ENCODE assay signal across 10 mouse cellular contexts in genomic region chr12:80023107-80024078, GRCm38 (mm10).
DNase-seq lines count a peak whose midpoint lies in the region; ATAC-seq and TF ChIP-seq lines count a peak whose summit lies in the region.
"Had no signal": no experiment of that assay in that cellular context is flagged by ENCODE, and none has a peak within 500 bp of the region (broad histone marks: within the 10 kb centered on the region; RNA-seq: fewer than 3 reads in every experiment).

No protein-coding gene starts in this region.

- H3K4me1 ChIP-seq in heart, embryonic 11.5 days (ENCODE audit: control insufficient read depth, insufficient read depth, low read length): peaks cover 31% of the 10 kb centered on the region
- peaks cover 49% of the 10 kb centered on the region for H3K4me1 ChIP-seq in forebrain, embryonic 12.5 days
- H3K4me1 ChIP-seq in intestine, embryonic 16.5 days (ENCODE audit: control insufficient read depth, insufficient read depth, low read length): peaks cover 16% of the 10 kb centered on the region
- peaks cover 10% of the 10 kb centered on the region; the same call in 1 of the 2 replicates for H3K4me1 ChIP-seq in midbrain, postnatal 0 days (ENCODE audit: insufficient read depth, low read length)

- WGBS in heart, embryonic 11.5 days (ENCODE audit: insufficient replicate concordance): 16% methylated on average over 18 of the region's 18 CpGs
- WGBS in forebrain, embryonic 12.5 days: 6% methylated on average over 18 of the region's 18 CpGs
- 33% methylated on average over 18 of the region's 18 CpGs for WGBS in intestine, embryonic 16.5 days
- 18% methylated on average over 18 of the region's 18 CpGs for WGBS in midbrain, postnatal 0 days

- no peaks in the 10 kb centered on the region for H3K36me3 ChIP-seq in heart, embryonic 11.5 days (ENCODE audit: control insufficient read depth, insufficient read depth, low read length)
- H3K36me3 ChIP-seq in forebrain, embryonic 12.5 days (replicated peaks): no peaks in the 10 kb centered on the region
- H3K36me3 ChIP-seq in intestine, embryonic 16.5 days (ENCODE audit: control insufficient read depth, insufficient read depth, low read length): no peaks in the 10 kb centered on the region
- no peaks in the 10 kb centered on the region for H3K36me3 ChIP-seq in midbrain, postnatal 0 days (ENCODE audit: insufficient read depth, low read length)

- no peaks in the 10 kb centered on the region for H3K9me3 ChIP-seq in heart, embryonic 11.5 days (replicated peaks; ENCODE audit: control insufficient read depth, low read length)
- H3K9me3 ChIP-seq in forebrain, embryonic 12.5 days: no peaks in the 10 kb centered on the region
- 0 out of 2 replicates have a peak, but pooled peaks cover 4% of the 10 kb centered on the region for H3K9me3 ChIP-seq in intestine, embryonic 16.5 days (ENCODE audit: control insufficient read depth, low read length)
- H3K9me3 ChIP-seq in midbrain, postnatal 0 days (ENCODE audit: low read length): no peaks in the 10 kb centered on the region

- no peak for TF ChIP-seq CTCF in midbrain, postnatal 0 days (IDR thresholded peaks at IDR 0.05)

- H3K27me3 ChIP-seq in heart, embryonic 11.5 days (ENCODE audit: control insufficient read depth, insufficient read depth, low read length): no peaks in the 10 kb centered on the region
- H3K27me3 ChIP-seq in forebrain, embryonic 12.5 days: peaks cover 3% of the 10 kb centered on the region; the same call in 1 of the 2 replicates
- no peaks in the 10 kb centered on the region for H3K27me3 ChIP-seq in intestine, embryonic 16.5 days (replicated peaks; ENCODE audit: control insufficient read depth, insufficient read depth, low read length)
- H3K27me3 ChIP-seq in midbrain, postnatal 0 days (ENCODE audit: insufficient read depth, low read length): no peaks in the 10 kb centered on the region

- peak overlapping the region; percentile 3; the same call in 1 of the 2 replicates for H3K27ac ChIP-seq in heart, embryonic 11.5 days (ENCODE audit: low read depth, low read length)
- H3K27ac ChIP-seq in forebrain, embryonic 12.5 days: peak overlapping the region; percentile 92
- H3K27ac ChIP-seq in intestine, embryonic 16.5 days (ENCODE audit: low read length): peak overlapping the region; percentile 40; the same call in 1 of the 2 replicates
- no peak overlapping the region for H3K27ac ChIP-seq in midbrain, postnatal 0 days (ENCODE audit: low read depth, low read length)
- H3K27ac ChIP-seq: macrophage had no signal

- peak overlapping the region; percentile 17; the same call in 1 of the 2 replicates for H3K9ac ChIP-seq in heart, embryonic 11.5 days (ENCODE audit: low read depth, low read length)
- 0 out of 2 replicates have a peak overlapping the region, but pooled peaks have one; percentile 34 for H3K9ac ChIP-seq in forebrain, embryonic 12.5 days
- H3K9ac ChIP-seq in intestine, embryonic 16.5 days (ENCODE audit: low read depth, low read length): peak overlapping the region; percentile 50
- H3K9ac ChIP-seq in midbrain, postnatal 0 days (replicated peaks; ENCODE audit: low read length, poor library complexity, severe bottlenecking): no peak overlapping the region

- peak overlapping the region; percentile 45 for H3K4me2 ChIP-seq in heart, embryonic 11.5 days
- peak overlapping the region; percentile 50 for H3K4me2 ChIP-seq in forebrain, embryonic 12.5 days
- no peak overlapping the region for H3K4me2 ChIP-seq in intestine, embryonic 16.5 days (ENCODE audit: low read depth, low read length)
- H3K4me2 ChIP-seq in midbrain, postnatal 0 days (ENCODE audit: low read depth, low read length, poor library complexity, severe bottlenecking): peak overlapping the region; percentile 32; the same call in 1 of the 2 replicates

- DNase-seq in heart, postnatal 25 days (ENCODE audit: low spot score): no peak
- no peak for DNase-seq in midbrain, postnatal 0 days (ENCODE audit: low spot score)
- DNase-seq in cerebellum, postnatal 10 days: no peak
- no peak for DNase-seq in right cerebral cortex, postnatal 14 days
- DNase-seq in ovary, postnatal 10 days (ENCODE audit: low spot score): no peak
- DNase-seq: thymus, adult 18-20 months had no signal

- ATAC-seq in heart, embryonic 11.5 days (replicated peaks; ENCODE audit: insufficient number of reproducible peaks, low FRiP score, low TSS enrichment): no peak
- ATAC-seq in forebrain, embryonic 12.5 days (ENCODE audit: low FRiP score): peak; percentile 89
- ATAC-seq in intestine, embryonic 16.5 days: peak; percentile 30; the same call in 1 of the 2 replicates
- no peak for ATAC-seq in midbrain, postnatal 0 days (ENCODE audit: low FRiP score)

- intact Hi-C loops in heart, postnatal 25 days (cut with DNase I): no loop called here

- no peak overlapping the region for H3K4me3 ChIP-seq in heart, embryonic 11.5 days (ENCODE audit: low read depth, low read length)
- peak overlapping the region; percentile 14; the same call in 1 of the 2 replicates for H3K4me3 ChIP-seq in forebrain, embryonic 12.5 days (replicated peaks)
- no peak overlapping the region for H3K4me3 ChIP-seq in intestine, embryonic 16.5 days (ENCODE audit: low read length)
- no peak overlapping the region for H3K4me3 ChIP-seq in midbrain, postnatal 0 days (ENCODE audit: low read depth, low read length)

Comparison
In these comparisons a context has a peak if more than half of its experiments do, and no peak if none do; other contexts are left out.
1. ATAC-seq: peak in forebrain, embryonic 12.5 days (single experiment) and intestine, embryonic 16.5 days (single experiment); none in heart, embryonic 11.5 days (single experiment) and midbrain, postnatal 0 days (single experiment).